Mouse (Mus musculus) small intestine, adult 2 months (tissue): ENCODE data around the gene Sat2. TPM values are rescaled to one million over a fixed set of nuclear protein-coding genes. Genes with fewer than 3 reads are reported as not detected.
A peak's percentile ranks its signal among the peaks of the same experiment; 100 is the strongest.
"Not testable (repeated sequence)": the region's sequence is repeated elsewhere in the genome, so short reads cannot be mapped to it uniquely, and the experiment has no call there.

Source experiments
- H3K27ac ChIP-seq: fragments of 200-500 bp; 2 replicates; pipeline ENCODE4 v1.5.1; 2012; ENCODE audit warnings: low read depth, low read length, control low read depth, inconsistent platforms; ENCODE audit not compliant: insufficient read depth
- H3K27me3 ChIP-seq: fragments of 200-500 bp; 2 replicates; pipeline ENCODE4 v1.6.1; 2012; ENCODE audit warnings: mild to moderate bottlenecking, moderate library complexity, low read length, inconsistent platforms; ENCODE audit not compliant: control insufficient read depth, insufficient read depth
- H3K36me3 ChIP-seq: fragments of 200-500 bp; 2 replicates; pipeline ENCODE4 v1.6.1; 2012; ENCODE audit warnings: mild to moderate bottlenecking, low read length, control low read depth, inconsistent platforms; ENCODE audit not compliant: control insufficient read depth, insufficient read depth
- H3K4me1 ChIP-seq: fragments of 200-500 bp; 2 replicates; pipeline ENCODE4 v1.6.1; 2012; ENCODE audit warnings: low read length, inconsistent platforms, mixed read lengths; ENCODE audit not compliant: control insufficient read depth, insufficient read depth, insufficient read length
- H3K4me3 ChIP-seq: fragments of 200-500 bp; 2 replicates; pipeline ENCODE4 v1.5.1; 2012; ENCODE audit warnings: low read depth, mild to moderate bottlenecking, control low read depth, inconsistent platforms, low read length, moderate library complexity
- CTCF ChIP-seq: fragments of 200-500 bp; IDR thresholded peaks from 2 replicates; pipeline ENCODE4 v1.5.1; 2012; ENCODE audit warnings: low read depth, mild to moderate bottlenecking, control low read depth, inconsistent platforms, low read length, moderate library complexity, mixed read lengths; ENCODE audit not compliant: insufficient replicate concordance, insufficient read length; ENCODE audit errors: extremely low read depth
- POLR2A ChIP-seq: fragments of 200-500 bp; IDR thresholded peaks from 2 replicates; pipeline ENCODE4 v1.6.1; 2012; ENCODE audit warnings: low read depth, mild to moderate bottlenecking, control low read depth, inconsistent platforms, low read length, moderate library complexity
- WGBS: fragments of 180-500 bp; shearing (Covaris S2); methylation state at CpG from one replicate; pipeline ENCODE4 v1.1.7; 2018; 5-methylcytosine and 5-hydroxymethylcytosine counted together
- polyA plus RNA-seq: library from polyadenylated mRNA; depleted of rRNA; stranded (reverse); fragments of >200 nt; gene quantifications from 2 replicates; pipeline ENCODE4 v1.2.3, GENCODE M21; 2012

The Sat2 gene
- polyA plus RNA-seq, 1 experiment: 0.49 TPM

GRCm38 (mm10) chr11:69608525-69608924, 13.3 kb upstream of the Sat2 start:
- Histone ChIP-seq H3K27ac (no peak overlapping the region), H3K36me3 (no peaks in the 10 kb centered on the region), H3K4me1 (peaks cover 11% of the 10 kb centered on the region), H3K27me3 (peaks cover 12% of the 10 kb centered on the region), H3K4me3 (no peak overlapping the region)
- TF ChIP-seq CTCF (no peak), POLR2A (no peak)
- 81% methylated on average over 3 of the region's 3 CpGs for WGBS

GRCm38 (mm10) chr11:69609416-69609815, 12.4 kb upstream of the Sat2 start:
- Histone ChIP-seq H3K27ac (no peak overlapping the region), H3K36me3 (no peaks in the 10 kb centered on the region), H3K27me3 (peaks cover 10% of the 10 kb centered on the region), H3K4me1 (peaks cover 11% of the 10 kb centered on the region), H3K4me3 (no peak overlapping the region)
- 63% methylated on average over 7 of the region's 7 CpGs for WGBS
- TF ChIP-seq POLR2A (no peak), CTCF (no peak)

DNA sequence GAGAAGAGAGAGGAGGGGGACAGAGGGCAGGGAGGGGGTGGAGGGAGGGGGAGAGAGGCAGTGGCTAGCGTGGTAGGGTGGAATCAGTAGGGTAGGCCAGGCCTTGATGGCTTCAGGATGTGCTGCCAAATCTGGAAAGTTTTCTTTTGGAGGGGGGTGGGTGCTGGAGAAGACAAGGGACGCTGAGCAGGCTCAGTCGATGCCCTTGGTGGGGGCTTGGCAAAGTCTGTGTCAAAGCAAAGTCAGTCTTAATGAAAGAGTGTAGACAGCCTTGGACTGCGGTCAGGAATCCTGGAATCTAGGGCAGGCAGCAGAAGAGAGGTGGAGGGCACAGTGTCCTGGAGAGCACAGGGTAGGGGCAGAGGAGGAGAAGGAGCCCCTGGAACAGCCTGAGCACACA, 10.9 kb upstream of the Sat2 start:
- no peak for TF ChIP-seq POLR2A
- TF ChIP-seq CTCF: no peak
- WGBS: 60% methylated on average over 4 of the region's 4 CpGs
- Histone ChIP-seq H3K4me3 (no peak overlapping the region), H3K27ac (no peak overlapping the region), H3K36me3 (no peaks in the 10 kb centered on the region), H3K27me3 (no peaks in the 10 kb centered on the region; the same call in 1 of the 2 replicates), H3K4me1 (peaks cover 5% of the 10 kb centered on the region; the same call in 1 of the 2 replicates)

DNA sequence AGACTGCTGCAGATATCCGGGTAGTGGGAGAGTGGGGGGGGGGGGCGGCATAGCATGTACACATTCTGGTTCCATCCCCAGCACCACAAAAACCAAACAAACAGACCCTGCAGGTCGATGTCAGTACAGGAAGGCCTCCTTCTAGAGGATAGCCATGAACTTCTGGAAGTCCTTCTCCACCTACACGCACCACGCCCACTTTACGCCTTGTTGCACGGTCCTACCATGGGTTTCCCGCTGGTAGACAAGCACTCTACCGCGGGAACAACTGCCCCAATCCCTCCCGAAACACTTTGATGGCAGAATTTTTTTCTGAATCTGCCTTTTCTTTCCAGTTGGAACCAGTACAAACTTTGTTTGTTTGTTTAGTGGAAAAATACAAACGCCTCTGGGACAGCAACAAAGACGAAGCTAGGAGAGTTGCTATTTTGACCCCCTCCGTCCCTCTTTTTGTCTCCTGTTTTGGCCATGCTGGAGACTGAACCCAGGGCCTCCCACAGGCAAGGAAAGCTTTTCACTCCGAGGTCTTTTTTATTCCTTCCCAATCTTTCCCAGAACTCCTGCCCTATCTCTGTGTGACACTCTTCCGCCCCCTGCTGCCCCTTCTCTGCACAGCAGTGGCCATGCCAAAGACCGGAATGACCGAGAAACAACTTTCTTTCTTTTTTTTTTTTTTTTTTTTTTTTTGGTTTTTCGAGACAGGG, 8.1 kb upstream of the Sat2 start:
- peak overlapping the region; percentile 22 for H3K4me3 ChIP-seq
- TF ChIP-seq CTCF (peak; percentile 84), POLR2A (no peak)
- 6% methylated on average over 19 of the region's 19 CpGs for WGBS

DNA sequence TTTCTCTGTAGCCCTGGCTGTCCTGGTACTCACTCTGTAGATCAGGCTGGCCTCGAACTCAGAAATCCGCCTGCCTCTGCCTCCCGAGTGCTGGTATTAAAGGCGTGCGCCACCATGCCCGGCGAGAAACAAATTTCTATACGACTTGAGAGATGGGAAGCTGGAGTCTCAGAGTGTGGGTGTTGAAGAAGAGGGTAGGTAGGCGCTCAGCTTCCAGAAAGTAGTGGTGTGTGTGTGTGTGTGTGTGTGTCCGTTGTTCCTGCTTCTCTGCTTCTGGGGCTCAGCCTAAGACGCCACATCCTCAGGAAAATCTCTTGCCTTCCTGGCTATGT, 7.6 kb upstream of the Sat2 start:
- WGBS: 45% methylated on average over 11 of the region's 11 CpGs
- not testable (repeated sequence) for H3K4me3 ChIP-seq, H3K36me3 ChIP-seq, H3K27ac ChIP-seq, H3K4me1 ChIP-seq, H3K27me3 ChIP-seq

More for the DNA sequence above, 8.1 kb upstream of the Sat2 start:
- Histone ChIP-seq H3K36me3 (no peaks in the 10 kb centered on the region), H3K27me3 (no peaks in the 10 kb centered on the region), H3K4me1 (no peaks in the 10 kb centered on the region), H3K27ac (no peak overlapping the region)

DNA sequence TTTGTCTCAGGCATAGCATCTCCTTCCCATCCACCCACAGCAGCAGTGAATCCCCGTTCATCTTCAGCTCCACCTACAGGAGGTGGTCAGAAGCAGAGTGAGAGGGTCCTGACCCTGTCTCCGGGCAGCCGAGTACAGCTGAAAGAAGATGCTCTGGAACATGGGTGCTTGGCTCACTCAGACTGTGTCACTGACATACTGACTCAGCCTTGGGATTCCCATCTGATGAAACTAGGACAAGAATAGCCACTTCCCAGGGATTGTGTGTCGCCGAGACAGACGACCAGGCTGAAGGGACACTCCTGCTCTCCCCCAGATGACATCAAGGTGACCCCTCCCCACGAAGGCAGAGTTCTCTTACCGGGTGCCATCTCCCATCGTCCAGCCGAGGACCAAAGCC, 5.0 kb upstream of the Sat2 start:
- H3K4me1 ChIP-seq: peaks cover 10% of the 10 kb centered on the region; the same call in 1 of the 2 replicates
- no peaks in the 10 kb centered on the region for H3K27me3 ChIP-seq
- no peak overlapping the region for H3K27ac ChIP-seq
- TF ChIP-seq POLR2A (no peak), CTCF (no peak)
- no peak overlapping the region for H3K4me3 ChIP-seq
- H3K36me3 ChIP-seq: no peaks in the 10 kb centered on the region
- WGBS: 51% methylated on average over 10 of the region's 10 CpGs

DNA sequence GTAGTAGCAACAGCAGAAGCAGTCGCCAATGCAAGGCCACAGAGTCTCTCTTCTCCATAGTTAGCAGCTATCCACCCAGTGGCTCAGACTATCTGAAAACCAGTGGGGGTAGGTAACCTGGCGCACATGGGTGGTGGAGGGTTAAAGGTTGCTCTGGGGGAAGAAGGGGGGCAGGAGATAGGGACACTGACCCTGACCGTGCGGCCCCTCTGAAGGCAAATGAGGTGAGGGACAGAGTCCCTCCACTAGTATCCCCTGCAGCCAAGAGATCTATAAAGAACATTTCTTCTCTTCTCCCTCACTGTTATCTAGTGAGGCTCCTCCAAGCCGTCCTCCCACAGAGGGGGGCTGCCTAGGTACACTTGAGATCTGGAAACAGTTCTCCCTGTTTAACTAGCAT, 4.0 kb upstream of the Sat2 start, which contains the start of gene Shbg:
Shbg (minus strand) TSS at position 101 of the 400 bp plus-strand sequence.
- 55% methylated on average over 5 of the region's 5 CpGs for WGBS
- Histone ChIP-seq H3K27me3 (no peaks in the 10 kb centered on the region), H3K36me3 (no peaks in the 10 kb centered on the region), H3K4me3 (no peak within 1 kb of the TSS), H3K27ac (no peak within 1 kb of the TSS), H3K4me1 (peaks cover 12% of the 10 kb centered on the region; the same call in 1 of the 2 replicates)
- TF ChIP-seq CTCF: no peak
- TF ChIP-seq POLR2A: no peak

DNA sequence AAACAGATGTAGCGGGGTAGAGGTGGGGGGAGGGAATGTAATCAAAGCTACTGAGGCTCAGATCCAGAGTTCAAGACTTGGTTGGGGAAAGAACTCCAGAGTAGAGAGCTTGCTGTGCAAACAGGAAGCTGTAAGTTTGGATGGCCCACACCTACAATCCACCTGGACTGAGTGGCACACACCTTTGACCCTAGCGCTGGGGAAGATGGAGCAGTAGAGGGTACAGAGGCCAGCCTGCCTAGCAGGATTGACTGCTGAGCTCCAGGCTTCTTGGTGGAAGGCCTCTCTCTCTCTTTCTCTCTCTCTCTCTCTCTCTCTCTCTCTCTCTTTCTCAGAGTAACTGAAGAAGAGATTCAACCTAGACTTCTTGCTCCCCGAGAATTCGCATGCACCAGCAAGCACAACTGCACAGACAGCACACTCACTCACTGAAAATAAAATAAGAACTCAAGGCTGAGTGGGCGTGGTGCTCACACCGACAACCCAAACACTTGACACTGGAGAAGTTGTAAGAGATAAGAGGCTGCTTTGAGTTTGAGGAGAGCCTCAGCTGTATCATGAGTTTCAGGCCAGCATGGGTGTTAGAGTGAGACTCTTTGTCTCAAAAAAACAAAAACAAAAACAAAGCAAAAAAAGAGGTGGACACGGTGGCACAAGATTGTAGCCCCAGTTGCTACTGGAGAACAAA, 1.3 kb upstream of the Sat2 start:
- peak overlapping the region; percentile 42 for H3K27ac ChIP-seq
- peaks cover 12% of the 10 kb centered on the region for H3K4me1 ChIP-seq
- H3K27me3 ChIP-seq: no peaks in the 10 kb centered on the region
- H3K4me3 ChIP-seq: no peak overlapping the region
- no peak for TF ChIP-seq CTCF
- TF ChIP-seq POLR2A: no peak
- no peaks in the 10 kb centered on the region for H3K36me3 ChIP-seq
- 39% methylated on average over 7 of the region's 7 CpGs for WGBS
